Mouse (Mus musculus) myocyte (in vitro differentiated cells): ENCODE measurements around the gene Dpysl5. TPM values are rescaled to one million over a fixed set of nuclear protein-coding genes. Genes with fewer than 3 reads are reported as not detected.
"Not testable (repeated sequence)": the region's sequence is repeated elsewhere in the genome, so short reads cannot be mapped to it uniquely, and the experiment has no call there.

Source experiments
- H3K27me3 ChIP-seq: one replicate; pipeline ENCODE4 v1.6.1; 2011; ENCODE audit not compliant: control insufficient read depth, insufficient read depth, insufficient read length
- H3K36me3 ChIP-seq: one replicate; pipeline ENCODE4 v1.6.1; 2011; ENCODE audit not compliant: control insufficient read depth, insufficient read depth
- H3K4me2 ChIP-seq: one replicate; pipeline ENCODE4 v1.6.1; 2011; ENCODE audit warnings: low read depth, control low read depth
- H3K4me3 ChIP-seq: one replicate; pipeline ENCODE4 v1.5.1; 2011; ENCODE audit warnings: mild to moderate bottlenecking, control low read depth, moderate library complexity
- H3K79me2 ChIP-seq: one replicate; pipeline ENCODE4 v1.6.1; 2011; ENCODE audit not compliant: control insufficient read depth, insufficient read depth
- H3ac ChIP-seq: one replicate; pipeline ENCODE4 v1.6.1; 2011; ENCODE audit not compliant: control insufficient read depth, insufficient read length
- CEBPB ChIP-seq: IDR thresholded peaks from 2 replicates; pipeline ENCODE4 v1.6.1; 2011; ENCODE audit warnings: mild to moderate bottlenecking, moderate library complexity; ENCODE audit not compliant: poor library complexity, insufficient read depth, severe bottlenecking
- E2F4 ChIP-seq: IDR thresholded peaks from one replicate; pipeline ENCODE4 v1.6.1; 2011; ENCODE audit warnings: mild to moderate bottlenecking, control low read depth, moderate library complexity; ENCODE audit not compliant: insufficient read depth
- MAX ChIP-seq: IDR thresholded peaks from one replicate; pipeline ENCODE4 v1.6.1; 2011; ENCODE audit warnings: low read depth, mild to moderate bottlenecking, control low read depth
- MYOD1 ChIP-seq, 3 experiments: IDR thresholded peaks; one replicate each; pipeline ENCODE4 v1.6.1; 2011; ENCODE audit warnings: control low read depth in 2 of 3, low read depth in 2 of 3, mild to moderate bottlenecking in 2 of 3, moderate library complexity in 1 of 3; ENCODE audit not compliant: insufficient read length in 2 of 3, control insufficient read depth in 1 of 3
- MYOG ChIP-seq, 3 experiments: IDR thresholded peaks; one replicate each; pipeline ENCODE4 v1.6.1; 2011; ENCODE audit warnings: control low read depth in 2 of 3, low read depth in 2 of 3, mild to moderate bottlenecking in 2 of 3; ENCODE audit not compliant: insufficient read length in 2 of 3, control insufficient read depth in 1 of 3, insufficient read depth in 1 of 3
- POLR2A ChIP-seq: IDR thresholded peaks from one replicate; pipeline ENCODE4 v1.6.1; 2011; ENCODE audit warnings: low read depth, mild to moderate bottlenecking, control low read depth, moderate library complexity; ENCODE audit not compliant: insufficient read length
- POLR2AphosphoS2 ChIP-seq: IDR thresholded peaks from one replicate; pipeline ENCODE4 v1.6.1; 2011; ENCODE audit warnings: low read depth, control low read depth; ENCODE audit not compliant: insufficient read length
- REST ChIP-seq: IDR thresholded peaks from one replicate; pipeline ENCODE4 v1.6.1; 2011; ENCODE audit warnings: mild to moderate bottlenecking, control low read depth, moderate library complexity; ENCODE audit not compliant: insufficient read depth, insufficient read length
- SRF ChIP-seq: IDR thresholded peaks from one replicate; pipeline ENCODE4 v1.6.1; 2011; ENCODE audit warnings: low read depth; ENCODE audit not compliant: control insufficient read depth, insufficient read length
- TCF12 ChIP-seq: IDR thresholded peaks from one replicate; pipeline ENCODE4 v1.6.1; 2011; ENCODE audit warnings: mild to moderate bottlenecking, control low read depth; ENCODE audit not compliant: poor library complexity, insufficient read depth, severe bottlenecking
- TCF3 ChIP-seq: IDR thresholded peaks from one replicate; pipeline ENCODE4 v1.6.1; 2011; ENCODE audit warnings: low read depth, control low read depth; ENCODE audit not compliant: insufficient read length
- USF1 ChIP-seq: IDR thresholded peaks from one replicate; pipeline ENCODE4 v1.6.1; 2011; ENCODE audit warnings: low read depth, mild to moderate bottlenecking, control low read depth, moderate library complexity
- polyA plus RNA-seq: library from polyadenylated mRNA; unstranded; fragments of >200 nt; fragmentation: generic; extraction: Trizol; gene quantifications from one replicate; pipeline ENCODE4 v1.2.1, GENCODE M21; 2012; ENCODE audit warnings: missing spikeins

Gene Dpysl5
- polyA plus RNA-seq, 1 experiment, result 0.01 TPM

- Histone ChIP-seq H3K79me2 (no peaks in the 10 kb centered on the region), H3K36me3 (no peaks in the 10 kb centered on the region), H3K27me3 (peaks cover 4% of the 10 kb centered on the region), H3K4me2 (no peak overlapping the region), H3K4me3 (no peak overlapping the region), H3ac (no peak overlapping the region)
- TF ChIP-seq SRF, result no peak
- TF ChIP-seq MYOD1 (IDR thresholded peaks at IDR 0.05; ENCODE audit: control insufficient read depth in 1 of 3, insufficient read length in 2 of 3, low read depth in 2 of 3), result no peak
- TF ChIP-seq POLR2A, result no peak
- no peak for TF ChIP-seq CEBPB
- TF ChIP-seq REST, result no peak
- TF ChIP-seq TCF12, result no peak
- no peak for TF ChIP-seq MAX
- TF ChIP-seq TCF3, result no peak
- TF ChIP-seq USF1, result no peak
- no peak for TF ChIP-seq POLR2AphosphoS2
- no peak for TF ChIP-seq MYOG (IDR thresholded peaks at IDR 0.05; ENCODE audit: control insufficient read depth in 1 of 3, insufficient read depth in 1 of 3, insufficient read length in 2 of 3, low read depth in 2 of 3)
- no peak for TF ChIP-seq E2F4
Measured at GRCm38 (mm10) chr5:30682967-30683600, 28.3 kb upstream of the Dpysl5 start.

DNA sequence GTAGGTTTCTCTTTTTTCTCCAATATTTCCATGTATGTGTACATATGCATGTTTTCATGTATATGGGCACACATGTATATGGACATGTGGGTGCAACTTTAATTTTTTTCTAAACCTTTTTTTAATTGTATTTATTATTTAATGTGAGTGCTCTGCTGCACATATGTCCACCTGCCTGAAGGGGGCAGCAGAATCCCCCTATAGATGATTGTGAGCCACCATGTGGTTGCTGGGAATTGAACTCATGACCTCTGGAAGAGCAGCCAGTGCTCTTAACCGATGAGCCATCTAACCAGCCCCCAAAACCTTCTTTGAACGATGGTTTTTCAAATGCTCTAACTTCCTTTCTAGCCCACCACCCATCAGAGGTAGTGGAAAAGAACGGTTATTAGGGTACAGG lies 27.4 kb upstream of the Dpysl5 start:
- H3K4me3 ChIP-seq, result no peak overlapping the region
- no peak overlapping the region for H3K4me2 ChIP-seq
- peaks cover 9% of the 10 kb centered on the region for H3K27me3 ChIP-seq
- no peak overlapping the region for H3ac ChIP-seq
- H3K79me2 ChIP-seq, result no peaks in the 10 kb centered on the region
- no peak for TF ChIP-seq CEBPB
- H3K36me3 ChIP-seq, result no peaks in the 10 kb centered on the region

- TF ChIP-seq E2F4 (no peak), POLR2AphosphoS2 (no peak), REST (no peak), MAX (no peak), SRF (no peak), CEBPB (no peak), MYOD1 (IDR thresholded peaks at IDR 0.05; ENCODE audit: control insufficient read depth in 1 of 3, insufficient read length in 2 of 3, low read depth in 2 of 3) (no peak), USF1 (no peak)
- H3K36me3 ChIP-seq, result no peaks in the 10 kb centered on the region
- no peak overlapping the region for H3K4me3 ChIP-seq
- H3K27me3 ChIP-seq, result peaks cover 27% of the 10 kb centered on the region
- no peak overlapping the region for H3ac ChIP-seq
- H3K4me2 ChIP-seq, result no peak overlapping the region
- no peaks in the 10 kb centered on the region for H3K79me2 ChIP-seq
Measured at GRCm38 (mm10) chr5:30686781-30687180, 24.6 kb upstream of the Dpysl5 start.

- no peak for TF ChIP-seq MAX
- TF ChIP-seq POLR2AphosphoS2, result no peak
- no peak for TF ChIP-seq REST
- TF ChIP-seq MYOG (IDR thresholded peaks at IDR 0.05; ENCODE audit: control insufficient read depth in 1 of 3, insufficient read depth in 1 of 3, insufficient read length in 2 of 3, low read depth in 2 of 3), result no peak
- TF ChIP-seq TCF3, result no peak
- no peak for TF ChIP-seq SRF
- no peak for TF ChIP-seq E2F4
- no peak for TF ChIP-seq MYOD1 (IDR thresholded peaks at IDR 0.05; ENCODE audit: control insufficient read depth in 1 of 3, insufficient read length in 2 of 3, low read depth in 2 of 3)
- TF ChIP-seq TCF12, result no peak
- TF ChIP-seq USF1, result no peak
- no peak for TF ChIP-seq CEBPB
- TF ChIP-seq POLR2A, result no peak
Measured at GRCm38 (mm10) chr5:30700361-30701000, 10.9 kb upstream of the Dpysl5 start.

DNA sequence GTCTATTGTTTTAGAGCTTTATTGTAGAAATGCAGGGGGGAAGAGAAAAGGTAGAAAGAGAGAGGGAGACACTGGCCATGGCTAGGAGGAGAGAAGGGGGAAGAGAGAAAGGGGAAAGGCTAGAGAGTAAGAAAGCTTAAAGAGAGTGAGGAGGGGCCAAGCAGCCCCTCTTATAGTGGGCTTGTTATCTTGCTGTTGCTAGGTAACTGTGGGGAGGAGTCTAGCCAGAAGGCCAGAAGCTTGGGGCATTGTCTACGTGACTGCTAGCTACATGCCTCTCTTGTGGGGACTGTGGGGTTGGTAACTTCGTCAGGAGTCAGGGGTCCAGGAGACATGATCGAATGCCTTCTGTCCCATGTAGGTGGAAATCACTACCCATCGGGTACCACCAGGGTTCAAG lies 10.0 kb upstream of the Dpysl5 start:
- H3ac ChIP-seq, H3K4me2 ChIP-seq, H3K4me3 ChIP-seq, H3K36me3 ChIP-seq, H3K79me2 ChIP-seq: not testable (repeated sequence)
- peaks cover 48% of the 10 kb centered on the region for H3K27me3 ChIP-seq

More at GRCm38 (mm10) chr5:30700361-30701000, 10.9 kb upstream of the Dpysl5 start:
- H3ac ChIP-seq, result no peak overlapping the region
- H3K36me3 ChIP-seq, result no peaks in the 10 kb centered on the region
- no peaks in the 10 kb centered on the region for H3K79me2 ChIP-seq
- H3K4me2 ChIP-seq, result no peak overlapping the region
- H3K27me3 ChIP-seq, result peaks cover 50% of the 10 kb centered on the region
- no peak overlapping the region for H3K4me3 ChIP-seq
